Mouse (Mus musculus) intestine, embryonic 16.5 days (tissue): ENCODE measurements at regions not wholly inside any gene's neighbourhood (a gene's known extent, or its start where the extent isn't known, plus 50 kb on each side); places are given as distances from the start of the nearest gene placed in this dataset.
A peak's percentile ranks its signal among the peaks of the same experiment; 100 is the strongest.

Source experiments
- ATAC-seq: fragments of 200-750 bp; cut with Nextera tagmentation; 2 replicates; pipeline ENCODE4 v1.8.0; 2017; ENCODE audit warnings: moderate TSS enrichment, moderate library complexity
- H3K27ac ChIP-seq: fragments of 300-500 bp; sonication (generic); 2 replicates; pipeline ENCODE4 v1.5.1; 2014; ENCODE audit warnings: mild to moderate bottlenecking, low read length
- H3K27me3 ChIP-seq: fragments of 300-500 bp; sonication (generic); replicated peaks from 2 replicates; pipeline ENCODE4 v1.6.1; 2014; ENCODE audit warnings: low read length, control low read depth, mixed read lengths; ENCODE audit not compliant: control insufficient read depth, insufficient read depth
- H3K36me3 ChIP-seq: fragments of 300-500 bp; sonication (generic); 2 replicates; pipeline ENCODE4 v1.6.1; 2014; ENCODE audit warnings: low read length, control low read depth; ENCODE audit not compliant: control insufficient read depth, insufficient read depth
- H3K4me1 ChIP-seq: fragments of 300-500 bp; sonication (generic); 2 replicates; pipeline ENCODE4 v1.6.1; 2014; ENCODE audit warnings: low read length, control low read depth, mixed read lengths; ENCODE audit not compliant: control insufficient read depth, insufficient read depth
- H3K4me2 ChIP-seq: fragments of 300-500 bp; sonication (generic); 2 replicates; pipeline ENCODE4 v1.6.1; 2014; ENCODE audit warnings: low read depth, low read length, control low read depth
- H3K4me3 ChIP-seq: fragments of 300-500 bp; sonication (generic); 2 replicates; pipeline ENCODE4 v1.5.1; 2014; ENCODE audit warnings: mild to moderate bottlenecking, low read length
- H3K9ac ChIP-seq: fragments of 300-500 bp; sonication (generic); 2 replicates; pipeline ENCODE4 v1.6.1; 2014; ENCODE audit warnings: low read depth, low read length
- H3K9me3 ChIP-seq: fragments of 300-500 bp; sonication (generic); 2 replicates; pipeline ENCODE4 v1.6.1; 2016; ENCODE audit warnings: low read length, control low read depth; ENCODE audit not compliant: control insufficient read depth
- WGBS: fragments of 180-500 bp; shearing (Covaris S2); extraction: QIAGEN DNeasy Blood & Tissue Kit; methylation state at CpG from one replicate; pipeline ENCODE4 v1.1.7; 2014; 5-methylcytosine and 5-hydroxymethylcytosine counted together

- Histone ChIP-seq H3K27ac (0 out of 2 replicates have a peak overlapping the region, but pooled peaks have one; percentile 20), H3K36me3 (no peaks in the 10 kb centered on the region), H3K9ac (no peak overlapping the region), H3K4me2 (no peak overlapping the region), H3K27me3 (no peaks in the 10 kb centered on the region), H3K4me3 (no peak overlapping the region), H3K9me3 (no peaks in the 10 kb centered on the region), H3K4me1 (peaks cover 7% of the 10 kb centered on the region; the same call in 1 of the 2 replicates)
- 40% methylated on average over 6 of the region's 6 CpGs for WGBS
- peak; percentile 48; the same call in 1 of the 2 replicates for ATAC-seq
Observed at GRCm38 (mm10) chr13:97681228-97681987, 79.0 kb downstream of the Gm10260 start.

GRCm38 (mm10) chr13:97680283-97680896 lies 80.0 kb downstream of the Gm10260 start:
- Histone ChIP-seq H3K4me1 (peaks cover 7% of the 10 kb centered on the region; the same call in 1 of the 2 replicates), H3K4me3 (no peak overlapping the region), H3K9ac (no peak overlapping the region), H3K9me3 (no peaks in the 10 kb centered on the region), H3K27ac (no peak overlapping the region), H3K4me2 (no peak overlapping the region), H3K36me3 (no peaks in the 10 kb centered on the region), H3K27me3 (no peaks in the 10 kb centered on the region)
- 77% methylated on average over 5 of the region's 5 CpGs for WGBS
- no peak for ATAC-seq

GRCm38 (mm10) chr13:97678991-97679390 lies 81.4 kb downstream of the Gm10260 start:
- 90% methylated on average over 5 of the region's 5 CpGs for WGBS
- Histone ChIP-seq H3K4me2 (no peak overlapping the region), H3K27ac (no peak overlapping the region), H3K4me3 (no peak overlapping the region), H3K36me3 (no peaks in the 10 kb centered on the region), H3K4me1 (peaks cover 7% of the 10 kb centered on the region; the same call in 1 of the 2 replicates), H3K9ac (no peak overlapping the region), H3K9me3 (no peaks in the 10 kb centered on the region), H3K27me3 (no peaks in the 10 kb centered on the region)
- ATAC-seq, result no peak

GRCm38 (mm10) chr13:97676536-97677048 lies 83.8 kb downstream of the Gm10260 start:
- H3K9ac ChIP-seq, result no peak overlapping the region
- H3K9me3 ChIP-seq, result no peaks in the 10 kb centered on the region
- H3K4me3 ChIP-seq, result no peak overlapping the region
- H3K36me3 ChIP-seq, result no peaks in the 10 kb centered on the region
- no peak for ATAC-seq
- H3K4me1 ChIP-seq, result no peaks in the 10 kb centered on the region
- WGBS, result 44% methylated on average over 8 of the region's 8 CpGs
- H3K4me2 ChIP-seq, result no peak overlapping the region
- no peaks in the 10 kb centered on the region for H3K27me3 ChIP-seq
- H3K27ac ChIP-seq, result no peak overlapping the region

GRCm38 (mm10) chr13:97673107-97673506 lies 87.3 kb downstream of the Gm10260 start:
- no peak for ATAC-seq
- Histone ChIP-seq H3K4me3 (no peak overlapping the region), H3K36me3 (no peaks in the 10 kb centered on the region), H3K27ac (no peak overlapping the region), H3K4me1 (no peaks in the 10 kb centered on the region), H3K9ac (no peak overlapping the region), H3K4me2 (no peak overlapping the region), H3K27me3 (no peaks in the 10 kb centered on the region), H3K9me3 (no peaks in the 10 kb centered on the region)
- WGBS, result 73% methylated on average over 5 of the region's 5 CpGs

GRCm38 (mm10) chr13:97672038-97672675 lies 88.3 kb downstream of the Gm10260 start:
- H3K4me3 ChIP-seq, result no peak overlapping the region
- no peak overlapping the region for H3K4me2 ChIP-seq
- whole genome bisulfite sequencing, result 48% methylated on average over 7 of the region's 7 CpGs
- H3K9ac ChIP-seq, result no peak overlapping the region
- H3K4me1 ChIP-seq, result no peaks in the 10 kb centered on the region
- no peaks in the 10 kb centered on the region for H3K36me3 ChIP-seq
- no peaks in the 10 kb centered on the region for H3K9me3 ChIP-seq
- no peak overlapping the region for H3K27ac ChIP-seq
- no peaks in the 10 kb centered on the region for H3K27me3 ChIP-seq
- ATAC-seq, result no peak

- Histone ChIP-seq H3K27me3 (no peaks in the 10 kb centered on the region), H3K27ac (no peak overlapping the region), H3K9ac (no peak overlapping the region), H3K9me3 (no peaks in the 10 kb centered on the region), H3K4me3 (no peak overlapping the region), H3K4me2 (no peak overlapping the region), H3K4me1 (no peaks in the 10 kb centered on the region), H3K36me3 (no peaks in the 10 kb centered on the region)
- ATAC-seq, result no peak
- 84% methylated on average over 8 of the region's 8 CpGs for WGBS
Observed at GRCm38 (mm10) chr13:97669366-97669765, 91.1 kb downstream of the Gm10260 start.

- Histone ChIP-seq H3K36me3 (no peaks in the 10 kb centered on the region), H3K4me2 (no peak overlapping the region), H3K4me3 (no peak overlapping the region), H3K9ac (no peak overlapping the region), H3K4me1 (no peaks in the 10 kb centered on the region), H3K9me3 (no peaks in the 10 kb centered on the region), H3K27me3 (no peaks in the 10 kb centered on the region), H3K27ac (no peak overlapping the region)
- 43% methylated on average over 5 of the region's 5 CpGs for WGBS
- no peak for ATAC-seq
Observed at GRCm38 (mm10) chr13:97668910-97669309, 91.5 kb downstream of the Gm10260 start.

- Histone ChIP-seq H3K27me3 (no peaks in the 10 kb centered on the region), H3K9ac (no peak overlapping the region), H3K27ac (no peak overlapping the region), H3K4me1 (no peaks in the 10 kb centered on the region), H3K9me3 (no peaks in the 10 kb centered on the region), H3K4me3 (no peak overlapping the region), H3K36me3 (no peaks in the 10 kb centered on the region), H3K4me2 (no peak overlapping the region)
- WGBS, result 81% methylated on average over 7 of the region's 7 CpGs
- ATAC-seq, result no peak
Observed at GRCm38 (mm10) chr13:97667313-97667712, 93.1 kb downstream of the Gm10260 start.
